Mouse (Mus musculus) gonadal fat pad, adult 2 months (tissue): ENCODE results near the gene Endod1. TPM values are rescaled to one million over a fixed set of nuclear protein-coding genes. Genes with fewer than 3 reads are reported as not detected.
"Not testable (repeated sequence)": the region's sequence is repeated elsewhere in the genome, so short reads cannot be mapped to it uniquely, and the experiment has no call there.

ENCODE experiments used
- DNase-seq: peaks from one replicate; pipeline ENCODE4 v3.0.0-alpha.2; 2012; ENCODE audit warnings: low read depth
- polyA plus RNA-seq: library from polyadenylated mRNA; depleted of rRNA; stranded (reverse); fragments of >200 nt; gene quantifications from 2 replicates; pipeline ENCODE4 v1.2.3, GENCODE M21; 2012

Gene Endod1
- polyA plus RNA-seq, 1 experiment = 67.7 TPM

- DNase-seq = no peak
Measured at GRCm38 (mm10) chr9:14380386-14381285, 671 bp downstream of the Endod1 start.

- no peak for DNase-seq
Measured at GRCm38 (mm10) chr9:14379769-14380385, 1.4 kb downstream of the Endod1 start.

DNA sequence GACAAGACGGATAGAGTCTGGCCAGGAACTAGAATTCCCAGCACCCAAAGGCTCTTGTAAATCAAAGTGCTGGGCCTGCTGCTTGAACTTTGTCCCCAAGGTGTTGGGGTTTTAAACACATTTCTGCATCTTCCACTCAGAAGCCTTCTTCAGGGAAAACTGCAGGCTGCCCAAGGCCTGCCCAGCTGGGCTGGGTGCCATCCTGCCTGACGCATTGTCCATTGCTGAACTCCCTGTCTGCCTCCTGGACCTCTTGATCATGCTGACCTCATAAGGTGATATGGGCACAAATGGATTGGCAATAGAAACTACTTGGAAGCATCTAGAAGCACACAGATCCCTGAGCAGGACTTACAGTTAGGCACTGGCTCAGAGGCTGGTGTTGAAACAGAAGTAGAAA lies 3.2 kb downstream of the Endod1 start:
- DNase-seq = no peak

DNA sequence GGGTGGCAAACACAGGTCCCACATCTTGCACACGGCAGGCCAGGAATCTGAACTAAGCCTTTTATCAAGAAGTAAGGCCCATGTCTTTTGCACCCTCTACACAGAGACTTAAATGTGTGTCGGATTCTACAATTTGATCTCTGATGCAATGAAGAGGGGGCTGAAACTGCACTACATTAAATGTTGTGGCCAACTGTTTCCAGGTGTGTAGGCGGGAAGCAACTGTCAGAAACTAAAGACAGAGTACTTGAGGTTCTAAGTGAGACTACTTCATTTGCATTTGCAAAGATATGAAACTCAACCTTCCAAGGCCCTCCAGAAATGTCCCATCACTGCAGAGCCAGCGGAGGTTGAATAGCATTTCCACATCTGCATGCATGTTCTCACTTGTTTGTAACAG lies 5.2 kb downstream of the Endod1 start:
- no peak for DNase-seq

- no peak for DNase-seq
Measured at GRCm38 (mm10) chr9:14372440-14372839, 8.9 kb downstream of the Endod1 start.

DNA sequence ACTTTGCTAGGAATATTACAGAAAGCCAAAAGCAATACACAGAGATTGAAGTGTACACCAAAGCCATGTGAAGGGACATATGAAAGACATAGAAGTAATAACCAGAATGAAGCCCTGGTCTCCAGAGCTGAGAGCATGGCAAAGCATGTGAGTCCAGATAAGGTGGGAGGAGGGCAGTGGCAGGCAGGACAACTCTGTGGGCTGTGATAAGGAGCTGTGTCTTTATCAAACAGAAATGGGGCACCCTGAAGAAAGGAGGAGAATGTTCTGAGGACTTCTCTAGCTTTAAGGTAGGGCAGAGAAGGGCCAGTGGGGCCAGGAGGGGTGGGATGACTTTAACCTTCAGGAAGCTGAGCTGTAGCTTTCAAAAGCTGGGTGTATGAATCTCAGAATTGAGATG lies 12.0 kb downstream of the Endod1 start:
- DNase-seq = no peak

DNA sequence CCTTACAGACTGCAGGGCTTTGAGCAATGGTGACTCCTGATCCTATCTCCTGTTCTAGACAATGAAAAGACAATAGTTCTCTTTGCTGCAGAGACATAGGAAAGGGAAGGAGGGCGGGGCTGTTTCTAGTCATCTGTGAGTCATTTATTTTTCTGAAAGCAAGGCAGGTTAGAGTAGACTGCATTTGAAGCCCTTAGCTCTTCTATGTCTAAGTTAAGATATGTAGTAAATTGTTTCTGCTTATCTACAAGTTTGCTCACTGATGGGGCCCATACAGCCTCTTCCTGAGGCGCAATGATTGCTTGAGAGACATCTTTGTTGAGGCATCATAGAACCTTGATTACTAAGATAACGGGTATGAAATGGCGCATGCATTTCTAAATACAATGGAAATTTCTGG lies 13.5 kb downstream of the Endod1 start:
- DNase-seq = no peak

DNA sequence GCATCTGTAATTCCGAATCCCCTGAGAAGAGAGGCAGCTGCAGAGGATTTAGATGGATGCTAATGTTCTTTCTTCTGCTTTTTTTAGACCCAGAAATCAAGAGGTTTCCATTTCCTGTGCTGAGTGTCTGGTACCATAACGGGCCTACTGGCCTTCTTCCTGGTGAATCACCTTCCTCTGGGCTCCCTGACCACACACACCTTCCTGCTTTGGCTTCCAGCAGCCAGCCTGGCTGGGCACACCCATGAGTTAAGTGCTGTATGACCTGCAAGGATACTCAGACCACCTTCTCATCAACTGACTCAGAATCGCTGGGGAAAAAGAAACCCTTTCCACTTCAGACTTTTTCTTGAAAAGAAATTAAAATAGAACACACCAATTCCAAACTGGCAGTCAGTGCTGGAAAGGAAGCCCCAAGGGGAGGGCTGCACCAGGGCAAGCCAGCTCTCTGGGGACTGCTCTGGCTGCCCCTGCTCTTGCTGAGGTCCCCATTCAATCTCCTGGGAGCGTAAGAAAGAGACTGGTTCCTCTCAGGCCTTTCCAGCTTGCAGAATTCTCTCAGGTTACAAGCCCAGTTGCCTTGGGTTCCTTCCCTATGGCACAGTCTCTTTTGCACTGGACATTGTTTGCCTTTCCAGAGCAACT lies 15.7 kb downstream of the Endod1 start:
- no peak for DNase-seq

- DNase-seq = no peak
Measured at GRCm38 (mm10) chr9:14364719-14365118, 16.6 kb downstream of the Endod1 start.

DNA sequence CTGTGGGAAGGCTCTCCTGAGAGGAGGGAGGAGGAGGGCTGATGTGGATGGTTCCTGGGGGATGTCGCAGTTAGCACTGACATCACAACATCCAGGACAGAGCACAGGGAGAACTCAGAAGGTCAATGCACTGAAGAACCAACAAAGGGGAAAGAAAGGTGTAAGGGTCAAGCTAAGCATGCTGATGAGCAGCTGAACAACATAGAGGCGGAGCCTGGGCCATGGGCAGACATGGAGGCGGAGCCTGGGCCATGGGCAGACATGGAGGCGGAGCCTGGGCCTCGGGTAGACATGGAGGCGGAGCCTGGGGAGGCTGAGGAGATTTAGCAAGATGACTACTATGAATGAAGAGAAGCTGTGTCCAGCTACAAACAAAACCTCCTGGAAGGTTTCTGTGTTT lies 17.8 kb downstream of the Endod1 start:
- DNase-seq = no peak

- DNase-seq = no peak
Measured at GRCm38 (mm10) chr9:14362068-14362768, 19.1 kb downstream of the Endod1 start.

DNA sequence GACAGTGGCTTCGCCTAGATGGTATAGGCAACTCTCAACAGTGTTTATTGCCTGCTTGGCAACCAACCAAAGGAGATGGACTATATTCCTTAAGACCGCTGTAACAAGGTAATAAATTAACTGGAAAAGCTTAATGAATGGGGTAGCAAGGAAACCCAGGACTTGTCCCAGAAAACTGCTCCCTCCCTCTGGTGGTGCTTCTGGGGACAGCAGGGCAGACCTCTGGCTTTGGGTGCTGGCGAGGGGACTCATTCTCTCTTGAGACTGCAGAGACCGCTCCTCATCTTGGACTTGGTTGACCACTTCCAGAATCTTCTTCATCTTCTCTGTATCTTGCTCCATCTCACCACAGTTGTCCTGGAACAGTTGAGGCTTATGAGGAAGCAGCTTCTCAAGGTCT lies 24.3 kb downstream of the Endod1 start:
- no peak for DNase-seq

- DNase-seq = no peak
Measured at GRCm38 (mm10) chr9:14354852-14355251, 26.5 kb downstream of the Endod1 start.

DNA sequence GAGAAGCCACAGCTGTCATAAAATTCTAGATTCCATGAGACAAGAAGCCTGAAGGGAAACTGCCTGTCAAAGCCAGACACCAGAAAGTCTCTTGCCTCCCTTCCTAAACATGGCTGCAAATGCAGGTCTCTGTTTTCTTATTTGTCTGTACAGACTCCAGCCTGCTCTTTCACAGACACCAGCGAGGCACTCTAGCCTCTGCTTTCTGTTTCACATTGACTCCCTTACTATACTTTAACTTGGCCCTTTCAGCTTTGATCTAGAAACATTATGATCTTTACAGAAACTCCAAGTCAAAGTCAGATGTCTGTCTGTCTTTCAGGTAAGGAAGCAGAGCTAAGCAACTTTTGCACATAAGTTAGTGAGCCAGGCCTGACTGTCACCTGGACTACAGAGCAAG lies 29.0 kb downstream of the Endod1 start:
- DNase-seq = no peak

GRCm38 (mm10) chr9:14350787-14351186 lies 30.5 kb downstream of the Endod1 start:
- no peak for DNase-seq

DNA sequence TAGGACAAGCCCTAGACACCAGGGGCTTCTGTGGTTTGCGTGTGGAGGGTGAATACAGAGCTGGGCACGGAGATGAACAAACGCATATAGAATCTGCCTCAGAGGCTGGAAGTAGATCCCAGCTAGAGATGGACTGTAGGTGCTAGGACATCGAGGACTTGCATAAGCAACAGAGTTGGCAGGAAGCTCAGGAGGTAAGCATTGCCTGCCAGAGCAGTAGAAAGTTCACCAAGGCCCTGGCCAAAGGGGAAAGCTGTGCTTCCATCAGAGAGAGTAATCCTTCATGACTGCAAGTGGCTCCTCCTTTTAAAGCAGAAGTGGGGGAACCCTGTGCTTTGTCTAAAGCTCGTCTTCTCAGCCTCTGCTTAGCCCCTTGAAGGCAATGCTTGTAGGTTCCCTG lies 31.9 kb downstream of the Endod1 start:
- peak; percentile 86 for DNase-seq

GRCm38 (mm10) chr9:14348416-14348815 lies 32.9 kb downstream of the Endod1 start:
- no peak for DNase-seq

- not testable (repeated sequence) for DNase-seq
Measured at GRCm38 (mm10) chr9:14345866-14346265, 35.4 kb downstream of the Endod1 start.

DNA sequence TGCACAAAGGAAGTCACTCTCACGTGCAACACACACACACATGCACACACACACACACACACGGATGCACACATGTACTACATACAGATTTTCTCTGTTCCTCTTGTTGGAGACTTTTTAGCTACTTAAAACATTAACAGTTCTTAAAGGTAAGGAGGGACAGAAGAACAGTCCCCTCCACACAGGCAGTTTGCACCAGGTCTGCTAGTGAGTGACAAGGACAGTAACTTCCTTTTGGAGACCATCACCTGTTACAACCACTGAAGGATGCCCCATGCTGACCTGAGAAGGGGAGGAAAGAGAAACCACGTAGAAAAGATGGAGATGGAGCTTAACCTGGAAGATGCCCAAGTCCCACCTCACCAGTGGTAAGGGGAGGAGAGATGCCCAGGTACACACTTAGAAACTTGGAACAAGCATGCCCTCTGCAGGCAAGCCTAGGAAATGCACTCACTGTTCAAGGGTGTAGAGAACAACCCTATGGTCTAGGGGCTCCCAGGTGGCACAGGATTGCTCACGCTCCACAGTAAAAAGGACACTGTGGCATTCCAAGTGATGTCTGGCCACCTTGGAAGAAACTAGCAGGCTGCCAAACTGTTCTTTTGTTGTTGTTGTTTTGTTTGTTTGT lies 39.2 kb downstream of the Endod1 start:
- DNase-seq = no peak

DNA sequence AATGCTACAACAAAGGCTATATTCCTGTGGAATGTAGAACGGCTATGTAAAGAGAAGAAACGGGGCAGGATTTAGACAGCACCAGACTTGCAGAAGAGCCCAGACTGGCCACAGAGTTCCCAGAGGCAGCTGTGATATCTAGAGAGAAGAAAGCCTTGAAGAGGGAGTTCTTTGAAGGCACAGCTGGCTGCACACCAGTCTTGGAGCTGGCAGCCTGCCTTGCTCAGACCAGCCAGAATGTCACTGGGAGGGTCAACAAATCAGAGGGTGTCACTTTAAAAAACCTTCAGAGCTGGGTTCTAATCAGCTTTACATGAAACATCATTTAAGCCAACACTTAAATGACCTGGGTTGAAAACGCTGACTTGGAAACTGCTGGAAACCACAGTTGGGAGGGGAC lies 42.6 kb downstream of the Endod1 start:
- no peak for DNase-seq

GRCm38 (mm10) chr9:14336901-14337300 lies 44.4 kb downstream of the Endod1 start:
- no peak for DNase-seq

GRCm38 (mm10) chr9:14335829-14336228 lies 45.5 kb downstream of the Endod1 start:
- DNase-seq = no peak
